Mouse (Mus musculus) c-Kit-positive CD71-positive TER-119-positive erythroid progenitor cells, embryonic 14.5 days (primary cell): ENCODE measurements around the gene Brd4.

ENCODE experiments used
- DNase-seq: peaks from one replicate; pipeline ENCODE4 v3.0.0-alpha.2; 2013; ENCODE audit warnings: low spot score

Brd4 gene

GRCm38 (mm10) chr17:32280575-32280974 is 3.9 kb downstream of the Brd4 start:
- no peak for DNase-seq

GRCm38 (mm10) chr17:32277201-32277600 is 7.3 kb downstream of the Brd4 start:
- DNase-seq = no peak

GRCm38 (mm10) chr17:32275568-32275967 is 9.0 kb downstream of the Brd4 start:
- DNase-seq = no peak

GRCm38 (mm10) chr17:32269151-32269550 is 15.4 kb downstream of the Brd4 start:
- DNase-seq = no peak

GRCm38 (mm10) chr17:32268540-32268960 is 16.0 kb downstream of the Brd4 start:
- no peak for DNase-seq

GRCm38 (mm10) chr17:32268096-32268495 is 16.4 kb downstream of the Brd4 start:
- no peak for DNase-seq

GRCm38 (mm10) chr17:32267617-32268016 is 16.9 kb downstream of the Brd4 start:
- no peak for DNase-seq

GRCm38 (mm10) chr17:32263672-32264071 is 20.9 kb downstream of the Brd4 start:
- DNase-seq = no peak

GRCm38 (mm10) chr17:32262831-32263559 is 21.5 kb downstream of the Brd4 start:
- no peak for DNase-seq

GRCm38 (mm10) chr17:32258869-32259268 is 25.7 kb downstream of the Brd4 start:
- no peak for DNase-seq

- DNase-seq = no peak
Observed at GRCm38 (mm10) chr17:32257944-32258343, 26.6 kb downstream of the Brd4 start.

- DNase-seq = no peak
Observed at GRCm38 (mm10) chr17:32257452-32257851, 27.1 kb downstream of the Brd4 start.

- DNase-seq = no peak
Observed at GRCm38 (mm10) chr17:32256896-32257295, 27.6 kb downstream of the Brd4 start.

GRCm38 (mm10) chr17:32253261-32253660 is 31.3 kb downstream of the Brd4 start:
- no peak for DNase-seq

- no peak for DNase-seq
Observed at GRCm38 (mm10) chr17:32251827-32252470, 32.6 kb downstream of the Brd4 start.

GRCm38 (mm10) chr17:32250066-32250465 is 34.5 kb downstream of the Brd4 start:
- DNase-seq = no peak

GRCm38 (mm10) chr17:32248192-32248591 is 36.3 kb downstream of the Brd4 start:
- DNase-seq = no peak

GRCm38 (mm10) chr17:32247616-32248015 is 36.9 kb downstream of the Brd4 start:
- DNase-seq = no peak

GRCm38 (mm10) chr17:32246117-32246516 is 38.4 kb downstream of the Brd4 start:
- DNase-seq = no peak

- DNase-seq = no peak
Observed at GRCm38 (mm10) chr17:32240881-32241531, 43.5 kb downstream of the Brd4 start.

GRCm38 (mm10) chr17:32238589-32238988 is 45.9 kb downstream of the Brd4 start:
- no peak for DNase-seq

- DNase-seq = no peak
Observed at GRCm38 (mm10) chr17:32235534-32236191, 48.9 kb downstream of the Brd4 start.

GRCm38 (mm10) chr17:32233174-32233573 is 51.3 kb downstream of the Brd4 start:
- DNase-seq = no peak
